Mouse (Mus musculus) layer of hippocampus, adult 2 months (tissue): ENCODE measurements around the gene Cd302. TPM values are rescaled to one million over a fixed set of nuclear protein-coding genes. Genes with fewer than 3 reads are reported as not detected.

Experiments
- DNase-seq, 2 experiments: peaks; one replicate each; pipeline ENCODE4 v3.0.0; 2022; ENCODE audit warnings: low spot score in 2 of 2
- H3K27ac ChIP-seq: fragments of 200-600 bp; 2 replicates; pipeline ENCODE4 v1.8.1; 2022
- H3K4me3 ChIP-seq: fragments of 200-600 bp; 2 replicates; pipeline ENCODE4 v1.8.1; 2022; ENCODE audit warnings: mild to moderate bottlenecking
- CTCF ChIP-seq: fragments of 200-600 bp; conservative IDR thresholded peaks from 2 replicates; pipeline ENCODE4 v1.8.1; 2022; ENCODE audit warnings: antibody characterized with exemption, mild to moderate bottlenecking, moderate library complexity
- total RNA-seq, 2 experiments: library from RNA; stranded (reverse); gene quantifications; 2 replicates each; pipeline ENCODE4 v1.2.3; 2021

Cd302 gene
- total RNA-seq, 2 experiments from 2014 or later, result 15.2 to 15.7 TPM

GRCm38 (mm10) chr2:60283751-60284466 is 379 bp downstream of the Cd302 start:
- Histone ChIP-seq H3K4me3 (peak overlapping the region; percentile 73), H3K27ac (peak overlapping the region; percentile 80)
- TF ChIP-seq CTCF, result no peak

GRCm38 (mm10) chr2:60283208-60283750 is 1.0 kb downstream of the Cd302 start:
- DNase-seq, result no peak
- no peak for TF ChIP-seq CTCF
- Histone ChIP-seq H3K4me3 (peak overlapping the region; percentile 73), H3K27ac (peak overlapping the region; percentile 80; the same call in 1 of the 2 replicates)

More at GRCm38 (mm10) chr2:60283751-60284466, 379 bp downstream of the Cd302 start:
- DNase-seq, result peak; percentile 63 to 70

- no peak for DNase-seq
- Histone ChIP-seq H3K4me3 (no peak overlapping the region; the same call in 1 of the 2 replicates), H3K27ac (no peak overlapping the region)
- no peak for TF ChIP-seq CTCF
These were observed 1.7 kb downstream of the Cd302 start for GRCm38 (mm10) chr2:60282625-60283024.

- DNase-seq, result no peak
- Histone ChIP-seq H3K4me3 (no peak overlapping the region), H3K27ac (no peak overlapping the region)
- TF ChIP-seq CTCF, result no peak
These were observed 5.7 kb downstream of the Cd302 start for GRCm38 (mm10) chr2:60278627-60279026.

- Histone ChIP-seq H3K4me3 (no peak overlapping the region), H3K27ac (no peak overlapping the region)
- DNase-seq, result no peak
- no peak for TF ChIP-seq CTCF
These were observed 14.3 kb downstream of the Cd302 start for GRCm38 (mm10) chr2:60269856-60270479.

- no peak overlapping the region for H3K4me3 ChIP-seq
- H3K27ac ChIP-seq, result no peak overlapping the region
- no peak for TF ChIP-seq CTCF
- no peak for DNase-seq
These were observed 16.7 kb downstream of the Cd302 start for GRCm38 (mm10) chr2:60267567-60267966.

- DNase-seq, result no peak
- H3K27ac ChIP-seq, result no peak overlapping the region
- H3K4me3 ChIP-seq, result no peak overlapping the region
- no peak for TF ChIP-seq CTCF
These were observed 23.5 kb downstream of the Cd302 start for GRCm38 (mm10) chr2:60260621-60261350.

- Histone ChIP-seq H3K4me3 (no peak overlapping the region), H3K27ac (no peak overlapping the region)
- no peak for DNase-seq
- no peak for TF ChIP-seq CTCF
These were observed 25.1 kb downstream of the Cd302 start for GRCm38 (mm10) chr2:60259186-60259585.

- no peak for DNase-seq
- Histone ChIP-seq H3K4me3 (no peak overlapping the region), H3K27ac (no peak overlapping the region)
- no peak for TF ChIP-seq CTCF
These were observed 27.5 kb downstream of the Cd302 start for GRCm38 (mm10) chr2:60256751-60257150.

GRCm38 (mm10) chr2:60253506-60253905 is 30.8 kb downstream of the Cd302 start:
- TF ChIP-seq CTCF, result no peak
- DNase-seq, result no peak

GRCm38 (mm10) chr2:60252782-60253181 is 31.5 kb downstream of the Cd302 start:
- Histone ChIP-seq H3K4me3 (no peak overlapping the region), H3K27ac (no peak overlapping the region)
- no peak for DNase-seq
- no peak for TF ChIP-seq CTCF

More at GRCm38 (mm10) chr2:60253506-60253905, 30.8 kb downstream of the Cd302 start:
- Histone ChIP-seq H3K27ac (no peak overlapping the region), H3K4me3 (no peak overlapping the region)

GRCm38 (mm10) chr2:60234506-60234905 is 49.8 kb downstream of the Cd302 start:
- no peak for TF ChIP-seq CTCF
- Histone ChIP-seq H3K27ac (no peak overlapping the region), H3K4me3 (no peak overlapping the region)
- no peak for DNase-seq

- no peak overlapping the region for H3K27ac ChIP-seq
- TF ChIP-seq CTCF, result no peak
- no peak overlapping the region for H3K4me3 ChIP-seq
- DNase-seq, result no peak
These were observed 51.1 kb downstream of the Cd302 start for GRCm38 (mm10) chr2:60233147-60233546.
